Mouse (Mus musculus) urinary bladder, postnatal 10 days (tissue): ENCODE measurements around the gene Ccdc69.
"Not testable (repeated sequence)": the region's sequence is repeated elsewhere in the genome, so short reads cannot be mapped to it uniquely, and the experiment has no call there.

ENCODE experiments used
- DNase-seq: peaks from one replicate; pipeline ENCODE4 v3.0.0; 2022; ENCODE audit warnings: low spot score

Gene Ccdc69

GRCm38 (mm10) chr11:55077331-55078231 lies at the start of gene Ccdc69:
Gene Ccdc69 (minus strand): TSS chr11:55078131.
- DNase-seq, result no peak

GRCm38 (mm10) chr11:55126663-55127062 lies 48.7 kb upstream of the Ccdc69 start:
- no peak for DNase-seq

- DNase-seq, result no peak
These were observed 43.5 kb upstream of the Ccdc69 start for GRCm38 (mm10) chr11:55121430-55121829.

- DNase-seq, result no peak
These were observed 42.9 kb upstream of the Ccdc69 start for GRCm38 (mm10) chr11:55120821-55121271.

GRCm38 (mm10) chr11:55120279-55120678 lies 42.3 kb upstream of the Ccdc69 start:
- no peak for DNase-seq

- no peak for DNase-seq
These were observed 39.1 kb upstream of the Ccdc69 start for GRCm38 (mm10) chr11:55117031-55117430.

- no peak for DNase-seq
These were observed 38.1 kb upstream of the Ccdc69 start for GRCm38 (mm10) chr11:55116004-55116403.

- DNase-seq, result no peak
These were observed 36.4 kb upstream of the Ccdc69 start for GRCm38 (mm10) chr11:55114291-55114690.

- not testable (repeated sequence) for DNase-seq
These were observed 35.9 kb upstream of the Ccdc69 start for GRCm38 (mm10) chr11:55113861-55114250.

GRCm38 (mm10) chr11:55113209-55113860 lies 35.4 kb upstream of the Ccdc69 start:
- DNase-seq, result no peak

GRCm38 (mm10) chr11:55110566-55111169 lies 32.7 kb upstream of the Ccdc69 start:
- DNase-seq, result no peak

GRCm38 (mm10) chr11:55109521-55110300 lies 31.8 kb upstream of the Ccdc69 start:
- DNase-seq, result no peak

GRCm38 (mm10) chr11:55106636-55107035 lies 28.7 kb upstream of the Ccdc69 start:
- DNase-seq, result no peak

- no peak for DNase-seq
These were observed 27.5 kb upstream of the Ccdc69 start for GRCm38 (mm10) chr11:55105389-55105788.

GRCm38 (mm10) chr11:55103229-55103628 lies 25.3 kb upstream of the Ccdc69 start:
- DNase-seq, result no peak

GRCm38 (mm10) chr11:55102015-55102414 lies 24.1 kb upstream of the Ccdc69 start:
- no peak for DNase-seq

- DNase-seq, result no peak
These were observed 21.9 kb upstream of the Ccdc69 start for GRCm38 (mm10) chr11:55099868-55100267.

GRCm38 (mm10) chr11:55099019-55099771 lies 21.3 kb upstream of the Ccdc69 start:
- no peak for DNase-seq

GRCm38 (mm10) chr11:55098189-55098915 lies 20.4 kb upstream of the Ccdc69 start:
- no peak for DNase-seq

GRCm38 (mm10) chr11:55097463-55098188 lies 19.7 kb upstream of the Ccdc69 start, which contains the start of gene Gm2a:
Gene Gm2a (plus strand): TSS chr11:55098115.
- DNase-seq, result peak; percentile 75
